14 mouse cellular contexts compared by ENCODE assay signal in genomic region chr2:166307551-166307950, GRCm38 (mm10).
"Had no signal": no experiment of that assay in that cellular context is flagged by ENCODE, and none has a peak within 500 bp of the region (broad histone marks: within the 10 kb centered on the region; RNA-seq: fewer than 3 reads in every experiment).

No protein-coding gene starts in this region.

- H3K9ac ChIP-seq: kidney, embryonic 15.5 days; limb, embryonic 15.5 days; liver, embryonic 12.5 days; lung, embryonic 14.5 days; neural tube, embryonic 12.5 days had no signal

- H3K27ac ChIP-seq: kidney, embryonic 15.5 days; limb, embryonic 15.5 days; liver, embryonic 12.5 days; neural tube, embryonic 12.5 days had no signal

- DNase-seq: kidney, postnatal 14 days; left cerebral cortex, postnatal 4 days; lung, embryonic 14.5 days; lung, postnatal 10 days; lung, postnatal 4 days; right cerebral cortex, adult 18-20 months; right cerebral cortex, postnatal 25 days; thymus, postnatal 4 days had no signal

- H3K36me3 ChIP-seq: kidney, embryonic 15.5 days; limb, embryonic 15.5 days; liver, embryonic 12.5 days; neural tube, embryonic 12.5 days had no signal

- H3K4me3 ChIP-seq: kidney, embryonic 15.5 days; limb, embryonic 15.5 days; liver, embryonic 12.5 days; myocyte; neural tube, embryonic 12.5 days had no signal

- ATAC-seq: liver, embryonic 12.5 days had no signal

- H3K4me2 ChIP-seq: kidney, embryonic 15.5 days; limb, embryonic 15.5 days; liver, embryonic 12.5 days; lung, embryonic 14.5 days; midbrain, embryonic 11.5 days; neural tube, embryonic 12.5 days had no signal

- H3K4me1 ChIP-seq: liver, embryonic 12.5 days had no signal

- H3K27me3 ChIP-seq: kidney, embryonic 15.5 days; limb, embryonic 15.5 days; liver, embryonic 12.5 days had no signal

- H3K9me3 ChIP-seq: kidney, embryonic 15.5 days; limb, embryonic 15.5 days; liver, embryonic 12.5 days; neural tube, embryonic 12.5 days had no signal
